Mouse (Mus musculus): ENCODE measurements around the gene Mfap3.
"Not testable (repeated sequence)": the region's sequence is repeated elsewhere in the genome, so short reads cannot be mapped to it uniquely, and the experiment has no call there.

The Mfap3 gene

GRCm38 (mm10) chr11:57531300-57531950 is 13.0 kb downstream of the Mfap3 start:
- no peak for DNase-seq

GRCm38 (mm10) chr11:57532306-57532705 is 13.8 kb downstream of the Mfap3 start:
- DNase-seq = no peak

- DNase-seq = no peak
These were observed 17.4 kb downstream of the Mfap3 start for GRCm38 (mm10) chr11:57535912-57536311.

- no peak for DNase-seq
These were observed 21.5 kb downstream of the Mfap3 start for GRCm38 (mm10) chr11:57539841-57540418.

GRCm38 (mm10) chr11:57540681-57541080 is 22.2 kb downstream of the Mfap3 start:
- DNase-seq = no peak

GRCm38 (mm10) chr11:57548618-57549550 is 30.4 kb downstream of the Mfap3 start:
- peak; percentile 79 to 87 for DNase-seq

GRCm38 (mm10) chr11:57550230-57550629 is 31.8 kb downstream of the Mfap3 start:
- DNase-seq = no peak

- DNase-seq = no peak
These were observed 32.6 kb downstream of the Mfap3 start for GRCm38 (mm10) chr11:57551016-57551415.

GRCm38 (mm10) chr11:57553015-57553780 is 34.7 kb downstream of the Mfap3 start:
- no peak for DNase-seq

- DNase-seq = not testable (repeated sequence)
These were observed 39.5 kb downstream of the Mfap3 start for GRCm38 (mm10) chr11:57557936-57558335.

GRCm38 (mm10) chr11:57564564-57564963 is 46.1 kb downstream of the Mfap3 start:
- no peak for DNase-seq

GRCm38 (mm10) chr11:57566091-57567035 is 47.9 kb downstream of the Mfap3 start:
- DNase-seq = peak; percentile 14 to 43

GRCm38 (mm10) chr11:57568950-57569490 is 50.6 kb downstream of the Mfap3 start:
- no peak for DNase-seq

- no peak for DNase-seq
These were observed 52.6 kb downstream of the Mfap3 start for GRCm38 (mm10) chr11:57571035-57571434.

GRCm38 (mm10) chr11:57573686-57574274 is 55.3 kb downstream of the Mfap3 start:
- DNase-seq = no peak

- peak; percentile 58 to 70 for DNase-seq
These were observed 58.5 kb downstream of the Mfap3 start for GRCm38 (mm10) chr11:57576871-57577515.

- no peak for DNase-seq
These were observed 64.6 kb downstream of the Mfap3 start for GRCm38 (mm10) chr11:57582818-57583635.

Measured in cerebellum, postnatal 25 days (tissue).